In genomic region chr9:121563276-121563675, GRCm38 (mm10) we compare ENCODE assay signal across 11 mouse cellular contexts.
"Had no signal": no experiment of that assay in that cellular context is flagged by ENCODE, and none has a peak within 500 bp of the region (broad histone marks: within the 10 kb centered on the region; RNA-seq: fewer than 3 reads in every experiment).

No protein-coding gene starts in this region.

- DNase-seq: retina, postnatal 1 day; right cerebral cortex, adult 18-20 months; right cerebral cortex, postnatal 14 days; right cerebral cortex, postnatal 25 days; right cerebral cortex, postnatal 4 days; thymus, adult 18-20 months; thymus, adult 2 months; thymus, postnatal 14 days; thymus, postnatal 25 days; thymus, postnatal 36 days; thymus, postnatal 4 days had no signal
